Mouse (Mus musculus): Measurements from ENCODE around the gene Ubxn11. TPM values are rescaled to one million over a fixed set of nuclear protein-coding genes. Genes with fewer than 3 reads are reported as not detected.

The Ubxn11 gene
- total and polyA plus RNA-seq, 2 experiments from 2014 or later = 13.7 to 14.3 TPM

GRCm38 (mm10) chr4:134061944-134062446 is 40.4 kb upstream of the Ubxn11 start:
- no peak for DNase-seq
- Histone ChIP-seq H3K9me3 (ENCODE audit: low read length) (no peaks in the 10 kb centered on the region), H3K9ac (no peak overlapping the region), H3K27ac (ENCODE audit: low read depth, low read length) (no peak overlapping the region), H3K4me3 (ENCODE audit: low read depth, low read length) (no peak overlapping the region), H3K27me3 (ENCODE audit: insufficient read depth, low read length) (no peaks in the 10 kb centered on the region), H3K4me2 (ENCODE audit: low read depth) (no peak overlapping the region), H3K36me3 (ENCODE audit: insufficient read depth) (no peaks in the 10 kb centered on the region), H3K4me1 (ENCODE audit: insufficient read depth) (no peaks in the 10 kb centered on the region)
- ATAC-seq = no peak
- 59% methylated on average over 8 of the region's 8 CpGs for WGBS
- no peak for TF ChIP-seq CTCF (IDR thresholded peaks at IDR 0.05; ENCODE audit: low read depth)

GRCm38 (mm10) chr4:134062561-134062960 is 39.8 kb upstream of the Ubxn11 start:
- WGBS = 67% methylated on average over 8 of the region's 8 CpGs
- ATAC-seq (no peak), DNase-seq (no peak)
- Histone ChIP-seq H3K4me2 (ENCODE audit: low read depth) (no peak overlapping the region), H3K4me3 (ENCODE audit: low read depth, low read length) (no peak overlapping the region), H3K4me1 (ENCODE audit: insufficient read depth) (no peaks in the 10 kb centered on the region), H3K9ac (no peak overlapping the region), H3K36me3 (ENCODE audit: insufficient read depth) (no peaks in the 10 kb centered on the region), H3K27me3 (ENCODE audit: insufficient read depth, low read length) (no peaks in the 10 kb centered on the region), H3K9me3 (ENCODE audit: low read length) (no peaks in the 10 kb centered on the region), H3K27ac (ENCODE audit: low read depth, low read length) (no peak overlapping the region)
- no peak for TF ChIP-seq CTCF (IDR thresholded peaks at IDR 0.05; ENCODE audit: low read depth)

- TF ChIP-seq CTCF (IDR thresholded peaks at IDR 0.05; ENCODE audit: low read depth) = no peak
- Histone ChIP-seq H3K4me2 (ENCODE audit: low read depth) (no peak overlapping the region), H3K27ac (ENCODE audit: low read depth, low read length) (no peak overlapping the region), H3K27me3 (ENCODE audit: insufficient read depth, low read length) (no peaks in the 10 kb centered on the region), H3K9ac (no peak overlapping the region), H3K4me3 (ENCODE audit: low read depth, low read length) (no peak overlapping the region), H3K36me3 (ENCODE audit: insufficient read depth) (no peaks in the 10 kb centered on the region), H3K4me1 (ENCODE audit: insufficient read depth) (no peaks in the 10 kb centered on the region), H3K9me3 (ENCODE audit: low read length) (no peaks in the 10 kb centered on the region)
- ATAC-seq (no peak), DNase-seq (no peak)
- 23% methylated on average over 23 of the region's 23 CpGs for WGBS
Observed at GRCm38 (mm10) chr4:134065431-134066004, 36.9 kb upstream of the Ubxn11 start.

GRCm38 (mm10) chr4:134067383-134067782 is 35.0 kb upstream of the Ubxn11 start:
- ATAC-seq (no peak), DNase-seq (no peak)
- Histone ChIP-seq H3K4me2 (ENCODE audit: low read depth) (no peak overlapping the region), H3K9ac (no peak overlapping the region), H3K9me3 (ENCODE audit: low read length) (no peaks in the 10 kb centered on the region), H3K36me3 (ENCODE audit: insufficient read depth) (no peaks in the 10 kb centered on the region), H3K27ac (ENCODE audit: low read depth, low read length) (no peak overlapping the region), H3K4me1 (ENCODE audit: insufficient read depth) (no peaks in the 10 kb centered on the region), H3K4me3 (ENCODE audit: low read depth, low read length) (no peak overlapping the region), H3K27me3 (ENCODE audit: insufficient read depth, low read length) (no peaks in the 10 kb centered on the region)
- 91% methylated on average over 8 of the region's 8 CpGs for WGBS
- no peak for TF ChIP-seq CTCF (IDR thresholded peaks at IDR 0.05; ENCODE audit: low read depth)

GRCm38 (mm10) chr4:134067833-134068544 is 34.4 kb upstream of the Ubxn11 start:
- Histone ChIP-seq H3K9me3 (ENCODE audit: low read length) (no peaks in the 10 kb centered on the region), H3K9ac (no peak overlapping the region), H3K4me1 (ENCODE audit: insufficient read depth) (no peaks in the 10 kb centered on the region), H3K27me3 (ENCODE audit: insufficient read depth, low read length) (no peaks in the 10 kb centered on the region), H3K36me3 (ENCODE audit: insufficient read depth) (no peaks in the 10 kb centered on the region), H3K4me2 (ENCODE audit: low read depth) (no peak overlapping the region), H3K27ac (ENCODE audit: low read depth, low read length) (no peak overlapping the region), H3K4me3 (ENCODE audit: low read depth, low read length) (no peak overlapping the region)
- TF ChIP-seq CTCF (IDR thresholded peaks at IDR 0.05; ENCODE audit: low read depth) = no peak
- ATAC-seq = no peak
- no peak for DNase-seq
- 80% methylated on average over 7 of the region's 7 CpGs for WGBS

- Histone ChIP-seq H3K4me2 (ENCODE audit: low read depth) (no peak overlapping the region), H3K36me3 (ENCODE audit: insufficient read depth) (no peaks in the 10 kb centered on the region), H3K4me1 (ENCODE audit: insufficient read depth) (no peaks in the 10 kb centered on the region), H3K4me3 (ENCODE audit: low read depth, low read length) (no peak overlapping the region), H3K9ac (no peak overlapping the region), H3K27ac (ENCODE audit: low read depth, low read length) (no peak overlapping the region), H3K27me3 (ENCODE audit: insufficient read depth, low read length) (no peaks in the 10 kb centered on the region), H3K9me3 (ENCODE audit: low read length) (no peaks in the 10 kb centered on the region)
- DNase-seq (no peak), ATAC-seq (no peak)
- TF ChIP-seq CTCF (IDR thresholded peaks at IDR 0.05; ENCODE audit: low read depth) = no peak
- WGBS = 91% methylated on average over 4 of the region's 4 CpGs
Observed at GRCm38 (mm10) chr4:134068793-134069580, 33.4 kb upstream of the Ubxn11 start.

- H3K36me3 ChIP-seq (ENCODE audit: insufficient read depth) = no peaks in the 10 kb centered on the region
- DNase-seq (peak; percentile 52), ATAC-seq (peak; percentile 84)
- H3K9me3 ChIP-seq (ENCODE audit: low read length) = no peaks in the 10 kb centered on the region
- H3K4me2 ChIP-seq (ENCODE audit: low read depth) = no peak overlapping the region
- no peak overlapping the region for H3K27ac ChIP-seq (ENCODE audit: low read depth, low read length)
- TF ChIP-seq CTCF (IDR thresholded peaks at IDR 0.05; ENCODE audit: low read depth) = peak; percentile 72
- H3K9ac ChIP-seq = no peak overlapping the region
- H3K4me3 ChIP-seq (ENCODE audit: low read depth, low read length) = no peak overlapping the region
- WGBS = 26% methylated on average over 3 of the region's 3 CpGs
- H3K27me3 ChIP-seq (ENCODE audit: insufficient read depth, low read length) = 0 out of 2 replicates have a peak, but pooled peaks cover 5% of the 10 kb centered on the region
- no peaks in the 10 kb centered on the region for H3K4me1 ChIP-seq (ENCODE audit: insufficient read depth)
Observed at GRCm38 (mm10) chr4:134078694-134079093, 23.7 kb upstream of the Ubxn11 start.
